Mouse (Mus musculus) hindbrain, embryonic 15.5 days (tissue): ENCODE data around the gene Gm3468. TPM values are rescaled to one million over a fixed set of nuclear protein-coding genes. Genes with fewer than 3 reads are reported as not detected.
"Not testable (repeated sequence)": the region's sequence is repeated elsewhere in the genome, so short reads cannot be mapped to it uniquely, and the experiment has no call there.

Experiments used
- ATAC-seq: fragments of 200-750 bp; cut with Nextera tagmentation; 2 replicates; pipeline ENCODE4 v1.8.0; 2017; ENCODE audit warnings: low read depth, moderate number of reproducible peaks, moderate TSS enrichment; ENCODE audit not compliant: low FRiP score
- H3K27ac ChIP-seq: fragments of 300-500 bp; sonication (generic); replicated peaks from 2 replicates; pipeline ENCODE4 v1.5.1; 2015; ENCODE audit warnings: mild to moderate bottlenecking, inconsistent platforms
- H3K27me3 ChIP-seq: fragments of 300-500 bp; sonication (generic); 2 replicates; pipeline ENCODE4 v1.6.1; 2015; ENCODE audit warnings: control low read depth, inconsistent platforms
- H3K36me3 ChIP-seq: fragments of 300-500 bp; sonication (generic); 2 replicates; pipeline ENCODE4 v1.6.1; 2015; ENCODE audit warnings: control low read depth, inconsistent platforms
- H3K4me1 ChIP-seq: fragments of 300-500 bp; sonication (generic); replicated peaks from 2 replicates; pipeline ENCODE4 v1.6.1; 2015; ENCODE audit warnings: control low read depth, inconsistent platforms
- H3K4me2 ChIP-seq: fragments of 300-500 bp; sonication (generic); 2 replicates; pipeline ENCODE4 v1.6.1; 2015; ENCODE audit warnings: moderate library complexity, mild to moderate bottlenecking, inconsistent platforms
- H3K4me3 ChIP-seq: fragments of 300-500 bp; sonication (generic); 2 replicates; pipeline ENCODE4 v1.5.1; 2015; ENCODE audit warnings: mild to moderate bottlenecking, inconsistent platforms
- H3K9ac ChIP-seq: fragments of 300-500 bp; sonication (generic); 2 replicates; pipeline ENCODE4 v1.6.1; 2015; ENCODE audit warnings: inconsistent platforms
- H3K9me3 ChIP-seq: fragments of 300-500 bp; sonication (generic); 2 replicates; pipeline ENCODE4 v1.6.1; 2016; ENCODE audit warnings: control low read depth, inconsistent platforms
- WGBS: fragments of 180-500 bp; shearing (Covaris S2); methylation state at CpG from one replicate; pipeline ENCODE4 v1.1.7; 2015; 5-methylcytosine and 5-hydroxymethylcytosine counted together
- polyA plus RNA-seq: library from polyadenylated mRNA; unstranded; fragments of >200 nt; fragmentation: Nextera tagmentation; extraction: Ambion mirVana; gene quantifications from 2 replicates; pipeline ENCODE4 v1.2.1, GENCODE M21; 2015

Gm3468 gene
- polyA plus RNA-seq = 3.8 and 5.8 TPM in 2 replicates

- ATAC-seq = peak; percentile 94
- H3K4me1 ChIP-seq, H3K9me3 ChIP-seq, H3K36me3 ChIP-seq, H3K27me3 ChIP-seq: not testable (repeated sequence)
- peak within 1 kb of the TSS; percentile 52 for H3K4me2 ChIP-seq
- peak within 1 kb of the TSS; percentile 29; the same call in 1 of the 2 replicates for H3K9ac ChIP-seq
- H3K27ac ChIP-seq = peak within 1 kb of the TSS; percentile 45; the same call in 1 of the 2 replicates
- under 1% methylated on average over 40 of the region's 51 CpGs for WGBS
- H3K4me3 ChIP-seq = peak within 1 kb of the TSS; percentile 42
Observed at GRCm38 (mm10) chr14:6108272-6108925, at the start of gene Gm3468. TSS of gene Gm3468 (minus strand) at chr14:6108665.

DNA sequence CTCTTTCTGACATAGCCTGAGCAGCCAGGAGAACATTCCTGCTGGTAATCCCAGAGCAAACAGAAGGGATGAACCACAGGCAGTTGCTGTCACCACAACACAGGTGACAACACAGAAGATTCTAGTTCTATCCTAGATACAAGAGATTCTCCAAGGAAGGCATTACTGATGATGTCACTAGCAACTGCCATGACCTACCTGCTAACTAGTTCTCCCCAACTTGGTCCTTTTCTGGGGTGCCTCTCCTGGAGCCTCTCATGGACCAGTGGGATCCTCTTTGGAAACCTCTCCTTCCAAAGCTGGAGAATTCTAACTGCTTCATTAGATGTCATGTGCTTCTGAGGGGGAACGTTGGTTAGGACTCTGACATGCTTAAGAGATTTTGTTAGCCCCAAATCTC, 17.2 kb upstream of the Gm3468 start, which contains the start of gene Gm3476:
Gm3476 (minus strand) TSS at position 101 of the 400 bp plus-strand sequence.
- H3K4me2 ChIP-seq, H3K27ac ChIP-seq, ATAC-seq, H3K4me3 ChIP-seq, H3K36me3 ChIP-seq, H3K9ac ChIP-seq, H3K9me3 ChIP-seq, H3K27me3 ChIP-seq, H3K4me1 ChIP-seq: not testable (repeated sequence)
- WGBS = no CpG with 5 or more reads among the region's 1 CpGs

- not testable (repeated sequence) for H3K36me3 ChIP-seq, ATAC-seq, H3K27me3 ChIP-seq, H3K4me1 ChIP-seq, H3K27ac ChIP-seq, H3K9me3 ChIP-seq
- 0 out of 2 replicates have a peak overlapping the region, but pooled peaks have one; percentile 29 for H3K9ac ChIP-seq
- 12% methylated on average over 9 of the region's 9 CpGs for WGBS
- H3K4me3 ChIP-seq = peak overlapping the region; percentile 42
- H3K4me2 ChIP-seq = peak overlapping the region; percentile 52
Observed at GRCm38 (mm10) chr14:6107500-6107899, 965 bp downstream of the Gm3468 start.

- H3K4me3 ChIP-seq, H3K27ac ChIP-seq, H3K27me3 ChIP-seq, H3K4me1 ChIP-seq, H3K36me3 ChIP-seq, H3K9ac ChIP-seq, H3K9me3 ChIP-seq, ATAC-seq, H3K4me2 ChIP-seq: not testable (repeated sequence)
- 97% methylated on average over 3 of the region's 3 CpGs for WGBS
Observed at GRCm38 (mm10) chr14:6093842-6094241, 14.6 kb downstream of the Gm3468 start, which contains the start of gene Gm8206. TSS of gene Gm8206 (minus strand) at chr14:6093942.

DNA sequence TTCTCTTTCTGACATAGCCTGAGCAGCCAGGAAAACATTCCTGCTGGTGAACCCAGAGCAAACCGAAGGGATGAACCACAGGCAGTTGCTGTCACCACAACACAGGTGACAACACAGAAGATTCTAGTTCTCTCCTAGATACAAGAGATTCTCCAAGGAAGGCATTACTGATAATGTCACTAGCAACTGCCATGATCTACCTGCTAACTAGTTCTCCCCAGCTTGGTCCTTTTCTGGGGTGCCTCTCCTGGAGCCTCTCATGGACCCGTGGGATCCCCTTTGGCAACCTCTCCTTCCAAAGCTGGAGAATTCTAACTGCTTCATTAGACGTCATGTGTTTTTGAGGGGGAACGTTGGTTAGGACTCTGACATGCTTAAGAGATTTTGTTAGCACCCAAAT, 50.3 kb downstream of the Gm3468 start, which contains the start of gene Gm6337:
Gm6337 (minus strand) TSS at position 101 of the 400 bp plus-strand sequence.
- not testable (repeated sequence) for H3K27me3 ChIP-seq, H3K27ac ChIP-seq, H3K4me3 ChIP-seq, H3K9ac ChIP-seq, H3K4me1 ChIP-seq, H3K9me3 ChIP-seq, ATAC-seq, H3K4me2 ChIP-seq, H3K36me3 ChIP-seq
- WGBS = 84% methylated on average over 4 of the region's 4 CpGs

Other genes starting within 250 kb of the Gm3468 start
- 1.3 and 1.6 TPM in 2 replicates for gene Gm8237, start 228.3 kb downstream of the Gm3468 start, polyA plus RNA-seq
- 4.0 and 4.4 TPM in 2 replicates for gene Gm3248, start 146.9 kb downstream of the Gm3468 start, polyA plus RNA-seq
- gene Gm3453, start 129.5 kb downstream of the Gm3468 start, polyA plus RNA-seq = not detected in 2 replicates
- not detected in 2 replicates for gene Gm6337, start 50.4 kb downstream of the Gm3468 start, polyA plus RNA-seq
- gene Gm8206, start 14.7 kb downstream of the Gm3468 start, polyA plus RNA-seq = 6.7 and 7.0 TPM in 2 replicates
- gene Gm3476, start 17.1 kb upstream of the Gm3468 start, polyA plus RNA-seq = not detected in 2 replicates
- 0.08 TPM in 1 of 2 replicates, not detected in the other for gene Gm21560, start 110.6 kb upstream of the Gm3468 start, polyA plus RNA-seq
- gene Gm3411, start 178.6 kb upstream of the Gm3468 start, polyA plus RNA-seq = 8.1 and 8.2 TPM in 2 replicates
- gene Gm21103, start 196.2 kb upstream of the Gm3468 start, polyA plus RNA-seq = not detected in 2 replicates
- not detected in 2 replicates for gene Gm3618, start 235.0 kb upstream of the Gm3468 start, polyA plus RNA-seq